Mouse (Mus musculus): ENCODE data around the gene Pcca.

Pcca gene

GRCm38 (mm10) chr14:122754311-122754710 lies 220.2 kb downstream of the Pcca start:
- DNase-seq = no peak

- no peak for DNase-seq
Observed at GRCm38 (mm10) chr14:122755559-122755958, 221.4 kb downstream of the Pcca start.

GRCm38 (mm10) chr14:122756671-122757070 lies 222.5 kb downstream of the Pcca start:
- no peak for DNase-seq

- no peak for DNase-seq
Observed at GRCm38 (mm10) chr14:122759890-122760289, 225.8 kb downstream of the Pcca start.

- DNase-seq = no peak
Observed at GRCm38 (mm10) chr14:122760803-122761202, 226.7 kb downstream of the Pcca start.

GRCm38 (mm10) chr14:122762603-122763002 lies 228.5 kb downstream of the Pcca start:
- DNase-seq = no peak

- no peak for DNase-seq
Observed at GRCm38 (mm10) chr14:122765951-122766350, 231.8 kb downstream of the Pcca start.

- no peak for DNase-seq
Observed at GRCm38 (mm10) chr14:122766448-122766847, 232.3 kb downstream of the Pcca start.

GRCm38 (mm10) chr14:122784701-122785100 lies 250.6 kb downstream of the Pcca start:
- no peak for DNase-seq

GRCm38 (mm10) chr14:122788199-122788598 lies 254.1 kb downstream of the Pcca start:
- no peak for DNase-seq

- no peak for DNase-seq
Observed at GRCm38 (mm10) chr14:122790111-122790510, 256.0 kb downstream of the Pcca start.

- DNase-seq = no peak
Observed at GRCm38 (mm10) chr14:122793368-122793767, 259.2 kb downstream of the Pcca start.

GRCm38 (mm10) chr14:122800296-122800695 lies 266.2 kb downstream of the Pcca start:
- DNase-seq = no peak

GRCm38 (mm10) chr14:122821002-122821401 lies 286.9 kb downstream of the Pcca start:
- no peak for DNase-seq

GRCm38 (mm10) chr14:122823791-122824190 lies 289.7 kb downstream of the Pcca start:
- no peak for DNase-seq

- DNase-seq = no peak
Observed at GRCm38 (mm10) chr14:122825464-122825863, 291.3 kb downstream of the Pcca start.

GRCm38 (mm10) chr14:122830433-122830832 lies 296.3 kb downstream of the Pcca start:
- DNase-seq = no peak

- no peak for DNase-seq
Observed at GRCm38 (mm10) chr14:122833666-122834065, 299.5 kb downstream of the Pcca start.

- no peak for DNase-seq
Observed at GRCm38 (mm10) chr14:122834753-122835152, 300.6 kb downstream of the Pcca start.

GRCm38 (mm10) chr14:122835487-122836190 lies 301.5 kb downstream of the Pcca start:
- DNase-seq = no peak

- no peak for DNase-seq
Observed at GRCm38 (mm10) chr14:122836221-122836620, 302.1 kb downstream of the Pcca start.

GRCm38 (mm10) chr14:122837018-122837417 lies 302.9 kb downstream of the Pcca start:
- DNase-seq = no peak

- DNase-seq = no peak
Observed at GRCm38 (mm10) chr14:122852506-122853057, 318.5 kb downstream of the Pcca start.

- DNase-seq = no peak
Observed at GRCm38 (mm10) chr14:122859792-122860191, 325.7 kb downstream of the Pcca start.

GRCm38 (mm10) chr14:122862623-122863022 lies 328.5 kb downstream of the Pcca start:
- DNase-seq = no peak

All from right cerebral cortex, postnatal 25 days (tissue).